Mouse (Mus musculus) E14TG2a.4 (cell line): ENCODE results near the gene Setd1b.

Source experiments
- H3K27me3 ChIP-seq: 2 replicates; pipeline ENCODE4 v1.6.1; 2014; ENCODE audit warnings: low read length, control low read depth; ENCODE audit not compliant: insufficient read depth
- H3K36me3 ChIP-seq: 2 replicates; pipeline ENCODE4 v1.6.1; 2014; ENCODE audit warnings: low read length, control low read depth; ENCODE audit not compliant: insufficient read depth
- H3K4me1 ChIP-seq: replicated peaks from 2 replicates; pipeline ENCODE4 v1.6.1; 2014; ENCODE audit warnings: low read depth, low read length, control low read depth
- H3K4me3 ChIP-seq: replicated peaks from 2 replicates; pipeline ENCODE4 v1.5.1; 2014; ENCODE audit warnings: mild to moderate bottlenecking, low read length
- H3K9me3 ChIP-seq: 2 replicates; pipeline ENCODE4 v1.6.1; 2014; ENCODE audit warnings: low read length, control low read depth
- CTCF ChIP-seq: conservative IDR thresholded peaks from 2 replicates; pipeline ENCODE4 v1.5.1; 2014; ENCODE audit warnings: low read length
- NANOG ChIP-seq: IDR thresholded peaks from 2 replicates; pipeline ENCODE4 v1.6.1; 2014; ENCODE audit warnings: borderline replicate concordance, low read length, mixed read lengths
- POU5F1 ChIP-seq: IDR thresholded peaks from 2 replicates; pipeline ENCODE4 v1.6.1; 2014; ENCODE audit warnings: low read length, borderline replicate concordance

The Setd1b gene

DNA sequence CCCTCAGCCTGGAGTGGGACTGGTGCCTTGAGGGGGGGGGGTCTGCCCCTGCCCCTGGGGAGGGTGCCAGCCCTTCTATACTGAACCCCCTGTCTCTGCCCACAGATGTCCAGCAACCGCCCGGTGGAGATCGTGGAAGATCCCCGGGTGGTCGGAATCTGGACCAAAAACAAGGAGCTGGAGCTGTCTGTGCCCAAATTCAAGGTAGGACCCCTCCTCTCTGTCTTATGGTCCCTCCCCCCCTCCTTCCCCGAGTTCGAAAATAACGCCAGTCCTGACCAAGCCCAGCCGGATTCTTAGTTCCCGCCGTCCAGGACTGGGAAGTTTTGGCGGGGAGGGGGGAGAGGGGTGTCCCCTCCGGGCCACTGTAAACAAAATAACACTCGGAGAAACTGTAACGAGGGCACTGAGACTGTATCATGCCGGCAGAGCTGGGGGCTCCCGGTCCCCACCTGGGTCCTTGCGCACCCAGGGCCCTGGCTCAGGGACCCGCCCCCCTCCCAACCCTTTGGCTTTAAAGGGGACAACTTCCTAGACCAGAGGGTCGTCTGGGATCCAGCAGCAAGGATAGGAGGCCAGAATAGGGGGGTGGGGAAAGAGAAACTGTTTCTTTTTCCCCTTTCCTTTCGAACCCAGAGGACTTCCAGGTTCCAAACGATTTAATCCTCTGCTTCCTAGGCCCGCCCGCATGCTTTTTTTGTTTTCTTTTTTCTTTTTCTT, 1.4 kb downstream of the Setd1b start:
- H3K9me3 ChIP-seq: no peaks in the 10 kb centered on the region
- peaks cover 12% of the 10 kb centered on the region for H3K27me3 ChIP-seq
- no peak for TF ChIP-seq CTCF
- no peak for TF ChIP-seq NANOG
- no peak for TF ChIP-seq POU5F1
- H3K4me1 ChIP-seq: peaks cover 62% of the 10 kb centered on the region
- H3K36me3 ChIP-seq: peaks cover 44% of the 10 kb centered on the region
- peak overlapping the region; percentile 82 for H3K4me3 ChIP-seq

- Histone ChIP-seq H3K27me3 (peaks cover 12% of the 10 kb centered on the region), H3K4me3 (peak overlapping the region; percentile 82), H3K36me3 (peaks cover 52% of the 10 kb centered on the region), H3K9me3 (no peaks in the 10 kb centered on the region), H3K4me1 (peaks cover 70% of the 10 kb centered on the region)
- TF ChIP-seq NANOG (no peak), CTCF (no peak), POU5F1 (no peak)
Measured at GRCm38 (mm10) chr5:123143971-123144745, 2.2 kb downstream of the Setd1b start.

GRCm38 (mm10) chr5:123144746-123145590, 3.0 kb downstream of the Setd1b start:
- H3K27me3 ChIP-seq: peaks cover 12% of the 10 kb centered on the region
- H3K9me3 ChIP-seq: no peaks in the 10 kb centered on the region
- peak overlapping the region; percentile 60 for H3K4me3 ChIP-seq
- TF ChIP-seq POU5F1: no peak
- no peak for TF ChIP-seq NANOG
- no peak for TF ChIP-seq CTCF
- peaks cover 55% of the 10 kb centered on the region for H3K36me3 ChIP-seq
- peaks cover 77% of the 10 kb centered on the region for H3K4me1 ChIP-seq

- peaks cover 87% of the 10 kb centered on the region for H3K4me1 ChIP-seq
- H3K27me3 ChIP-seq: peaks cover 12% of the 10 kb centered on the region
- H3K9me3 ChIP-seq: no peaks in the 10 kb centered on the region
- H3K4me3 ChIP-seq: no peak overlapping the region
- peaks cover 60% of the 10 kb centered on the region for H3K36me3 ChIP-seq
- no peak for TF ChIP-seq CTCF
- TF ChIP-seq POU5F1: no peak
- TF ChIP-seq NANOG: no peak
Measured at GRCm38 (mm10) chr5:123146357-123146756, 4.4 kb downstream of the Setd1b start.

GRCm38 (mm10) chr5:123147569-123147968, 5.6 kb downstream of the Setd1b start:
- H3K4me3 ChIP-seq: peak overlapping the region; percentile 77
- H3K4me1 ChIP-seq: peaks cover 94% of the 10 kb centered on the region
- peaks cover 70% of the 10 kb centered on the region for H3K36me3 ChIP-seq
- H3K9me3 ChIP-seq: no peaks in the 10 kb centered on the region
- TF ChIP-seq CTCF (no peak), POU5F1 (no peak), NANOG (no peak)
- peaks cover 12% of the 10 kb centered on the region for H3K27me3 ChIP-seq

- Histone ChIP-seq H3K4me1 (peaks cover 98% of the 10 kb centered on the region), H3K36me3 (peaks cover 76% of the 10 kb centered on the region), H3K27me3 (peaks cover 12% of the 10 kb centered on the region), H3K4me3 (peak overlapping the region; percentile 77), H3K9me3 (no peaks in the 10 kb centered on the region)
- no peak for TF ChIP-seq NANOG
- TF ChIP-seq POU5F1: no peak
- TF ChIP-seq CTCF: no peak
Measured at GRCm38 (mm10) chr5:123148073-123148722, 6.2 kb downstream of the Setd1b start.

DNA sequence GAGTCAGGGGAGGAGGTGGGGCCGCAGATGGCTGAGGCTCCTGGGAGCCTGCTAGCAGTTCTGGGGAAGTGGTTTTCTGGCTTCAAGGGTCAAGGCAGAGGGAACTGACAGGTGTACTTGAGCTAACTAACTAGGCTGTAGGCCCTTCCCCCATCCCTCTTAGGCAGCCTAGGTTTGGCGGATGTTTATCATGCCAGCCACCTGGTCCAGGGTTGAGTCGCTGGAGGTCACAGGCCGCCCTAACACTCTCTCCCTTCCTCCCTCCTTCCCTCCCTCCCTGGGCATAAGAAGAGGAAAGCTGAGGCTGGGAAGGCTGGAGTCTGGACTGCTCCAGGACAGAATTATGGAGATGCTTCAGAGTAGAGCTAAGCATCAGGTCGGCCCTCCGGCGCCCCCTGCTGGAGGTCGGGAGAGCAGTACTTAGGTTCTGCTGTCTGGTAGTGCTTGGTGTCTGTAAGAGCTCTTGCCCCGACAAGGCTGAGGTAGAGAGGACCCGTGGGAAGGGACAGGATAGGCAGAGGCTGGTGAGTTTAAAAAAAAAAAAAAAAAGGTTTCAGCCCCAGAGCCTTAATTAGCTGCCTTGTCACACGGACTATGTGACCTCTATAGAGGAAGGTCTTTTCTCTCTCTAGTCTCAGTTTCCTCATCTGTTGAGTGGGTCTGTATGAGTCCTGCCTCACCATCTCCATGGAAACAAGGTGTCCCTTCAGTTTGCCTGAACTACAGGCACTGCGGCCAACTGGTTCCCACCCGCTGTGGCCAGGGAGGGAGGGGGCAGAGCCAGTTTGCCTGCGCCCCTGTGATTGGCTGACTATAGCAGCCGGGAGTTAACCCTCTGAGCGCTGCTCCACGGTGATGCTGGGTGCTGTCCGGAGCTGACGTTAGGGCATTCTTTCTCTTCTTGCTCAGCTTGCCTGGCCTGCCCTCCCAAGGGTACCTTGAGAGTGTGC, 7.7 kb downstream of the Setd1b start:
- H3K4me3 ChIP-seq: peak overlapping the region; percentile 77
- TF ChIP-seq POU5F1: no peak
- TF ChIP-seq CTCF: peak; percentile 85
- TF ChIP-seq NANOG: no peak

More for the DNA sequence above, 7.7 kb downstream of the Setd1b start:
- peaks cover 12% of the 10 kb centered on the region; the same call in 1 of the 2 replicates for H3K27me3 ChIP-seq
- peaks cover 83% of the 10 kb centered on the region for H3K36me3 ChIP-seq
- H3K4me1 ChIP-seq: peaks cover 98% of the 10 kb centered on the region
- no peaks in the 10 kb centered on the region for H3K9me3 ChIP-seq
